Mouse (Mus musculus): ENCODE data around the gene Zfp536. TPM values are rescaled to one million over a fixed set of nuclear protein-coding genes. Genes with fewer than 3 reads are reported as not detected.

Gene Zfp536
- polyA plus RNA-seq, 1 experiment = 0.49 TPM

DNA sequence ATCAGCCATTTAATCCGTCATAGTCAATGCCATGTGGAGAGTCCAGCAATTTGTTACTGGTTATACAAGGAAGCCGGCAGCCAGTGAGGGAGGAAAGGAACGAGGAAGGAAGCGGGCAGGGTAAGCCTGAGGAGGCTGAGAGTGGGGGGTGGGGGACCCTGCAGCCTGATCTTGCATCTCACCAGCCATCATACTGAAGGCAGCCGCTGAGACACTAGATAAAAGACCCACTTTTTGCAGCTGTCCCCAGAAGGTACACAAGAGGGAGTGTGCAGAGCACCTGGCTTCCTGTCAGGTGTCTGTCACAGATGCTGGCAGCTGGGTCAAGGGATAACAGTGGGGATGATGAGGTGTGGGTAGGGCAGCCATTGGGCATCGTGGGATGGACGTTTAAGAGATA lies 340.3 kb downstream of the Zfp536 start:
- no peaks in the 10 kb centered on the region for H3K36me3 ChIP-seq (ENCODE audit: control insufficient read depth, insufficient read depth, low read length)
- peak; percentile 81 for DNase-seq
- WGBS = 27% methylated on average over 7 of the region's 7 CpGs
- no peak overlapping the region for H3K4me3 ChIP-seq (ENCODE audit: control insufficient read depth, insufficient read depth, low read length)
- peak overlapping the region; percentile 87 for H3K27ac ChIP-seq (ENCODE audit: control insufficient read depth, insufficient read depth, low read length)
- no peaks in the 10 kb centered on the region for H3K27me3 ChIP-seq (ENCODE audit: control insufficient read depth, insufficient read depth, low read length)
- TF ChIP-seq POLR2A (IDR thresholded peaks at IDR 0.05; ENCODE audit: control insufficient read depth, extremely low read depth, insufficient read depth, low read length, poor library complexity) (no peak), CTCF (IDR thresholded peaks at IDR 0.05; ENCODE audit: borderline replicate concordance, control insufficient read depth, extremely low read depth, insufficient read depth, low read length, poor library complexity) (no peak)
- H3K4me1 ChIP-seq (replicated peaks; ENCODE audit: control insufficient read depth, insufficient read depth, low read length) = peaks cover 22% of the 10 kb centered on the region

DNA sequence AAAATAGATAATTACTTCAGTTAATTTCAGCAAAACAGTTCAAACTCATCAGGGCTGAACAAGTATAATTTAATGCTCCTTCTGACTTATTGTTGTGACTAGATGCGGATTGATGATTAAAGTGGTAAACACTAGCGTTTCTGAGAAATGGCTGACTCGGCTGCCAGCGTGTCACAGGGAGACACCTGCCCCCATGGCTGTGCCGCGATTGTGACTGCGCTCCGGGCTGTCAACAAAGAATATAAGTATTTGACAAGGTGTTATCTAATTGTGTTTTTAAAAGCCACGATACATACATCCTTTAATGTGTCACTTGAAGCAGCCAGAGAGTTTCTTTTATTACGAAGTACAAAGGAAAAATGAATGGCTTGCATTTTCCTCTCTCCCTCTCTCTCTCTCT lies 342.0 kb downstream of the Zfp536 start:
- Histone ChIP-seq H3K27ac (ENCODE audit: control insufficient read depth, insufficient read depth, low read length) (no peak overlapping the region), H3K36me3 (ENCODE audit: control insufficient read depth, insufficient read depth, low read length) (no peaks in the 10 kb centered on the region), H3K27me3 (ENCODE audit: control insufficient read depth, insufficient read depth, low read length) (no peaks in the 10 kb centered on the region), H3K4me3 (ENCODE audit: control insufficient read depth, insufficient read depth, low read length) (no peak overlapping the region), H3K4me1 (replicated peaks; ENCODE audit: control insufficient read depth, insufficient read depth, low read length) (peaks cover 16% of the 10 kb centered on the region)
- no peak for TF ChIP-seq CTCF (IDR thresholded peaks at IDR 0.05; ENCODE audit: borderline replicate concordance, control insufficient read depth, extremely low read depth, insufficient read depth, low read length, poor library complexity)
- TF ChIP-seq POLR2A (IDR thresholded peaks at IDR 0.05; ENCODE audit: control insufficient read depth, extremely low read depth, insufficient read depth, low read length, poor library complexity) = no peak
- WGBS = 77% methylated on average over 10 of the region's 10 CpGs
- DNase-seq = no peak

DNA sequence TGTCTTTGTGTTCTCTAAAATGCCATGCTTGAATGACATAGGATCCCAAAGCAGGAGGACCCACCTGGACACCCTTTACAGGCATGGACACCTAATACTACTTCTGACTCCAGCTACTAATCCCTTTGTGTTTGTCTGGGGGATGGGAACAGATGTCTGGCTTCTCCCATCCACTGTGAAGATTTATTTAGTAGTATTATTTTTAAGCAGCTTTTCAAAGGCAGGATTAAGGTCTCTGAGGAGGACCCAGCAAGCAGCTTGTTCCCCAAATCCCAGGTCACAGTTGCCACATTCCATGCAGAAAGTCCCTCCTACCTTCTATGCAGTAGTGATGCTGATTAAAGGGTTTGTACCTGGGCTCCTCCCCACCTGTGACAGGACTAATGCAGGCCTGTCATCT lies 347.4 kb downstream of the Zfp536 start:
- Histone ChIP-seq H3K4me3 (ENCODE audit: control insufficient read depth, insufficient read depth, low read length) (no peak overlapping the region), H3K27me3 (ENCODE audit: control insufficient read depth, insufficient read depth, low read length) (no peaks in the 10 kb centered on the region), H3K36me3 (ENCODE audit: control insufficient read depth, insufficient read depth, low read length) (no peaks in the 10 kb centered on the region), H3K27ac (ENCODE audit: control insufficient read depth, insufficient read depth, low read length) (no peak overlapping the region), H3K4me1 (replicated peaks; ENCODE audit: control insufficient read depth, insufficient read depth, low read length) (no peaks in the 10 kb centered on the region)
- TF ChIP-seq POLR2A (IDR thresholded peaks at IDR 0.05; ENCODE audit: control insufficient read depth, extremely low read depth, insufficient read depth, low read length, poor library complexity) = no peak
- TF ChIP-seq CTCF (IDR thresholded peaks at IDR 0.05; ENCODE audit: borderline replicate concordance, control insufficient read depth, extremely low read depth, insufficient read depth, low read length, poor library complexity) = no peak
- no peak for DNase-seq

DNA sequence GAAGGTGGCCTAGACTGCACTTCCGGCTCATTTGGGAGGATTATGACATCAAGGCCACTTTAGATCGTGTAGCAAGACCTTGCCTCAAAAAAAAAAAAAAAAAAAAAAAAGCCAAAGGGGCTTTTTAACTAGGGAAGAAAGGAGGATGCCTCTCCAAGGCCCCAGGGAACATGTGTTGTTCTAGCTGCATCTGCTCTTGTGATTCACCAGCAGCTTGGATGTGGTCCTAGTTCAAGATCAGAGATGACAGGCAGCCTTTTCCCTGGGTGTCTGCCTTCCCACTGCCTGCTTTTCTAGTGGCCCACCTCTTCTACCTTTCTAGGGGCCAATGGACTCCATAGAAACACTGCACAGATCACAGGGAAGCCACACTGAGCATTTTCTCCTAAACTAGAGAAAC lies 350.5 kb downstream of the Zfp536 start:
- 65% methylated on average over 2 of the region's 2 CpGs for WGBS
- no peaks in the 10 kb centered on the region for H3K4me1 ChIP-seq (replicated peaks; ENCODE audit: control insufficient read depth, insufficient read depth, low read length)
- no peak for TF ChIP-seq CTCF (IDR thresholded peaks at IDR 0.05; ENCODE audit: borderline replicate concordance, control insufficient read depth, extremely low read depth, insufficient read depth, low read length, poor library complexity)
- no peak for TF ChIP-seq POLR2A (IDR thresholded peaks at IDR 0.05; ENCODE audit: control insufficient read depth, extremely low read depth, insufficient read depth, low read length, poor library complexity)
- H3K4me3 ChIP-seq (ENCODE audit: control insufficient read depth, insufficient read depth, low read length) = no peak overlapping the region
- H3K27me3 ChIP-seq (ENCODE audit: control insufficient read depth, insufficient read depth, low read length) = no peaks in the 10 kb centered on the region
- no peaks in the 10 kb centered on the region for H3K36me3 ChIP-seq (ENCODE audit: control insufficient read depth, insufficient read depth, low read length)
- DNase-seq = no peak
- no peak overlapping the region for H3K27ac ChIP-seq (ENCODE audit: control insufficient read depth, insufficient read depth, low read length)

Other genes starting within 250 kb of the Zfp536 start
- 10.3 and 11.4 TPM in 2 replicates for gene Uri1, start 249.9 kb upstream of the Zfp536 start, polyA plus RNA-seq (2012; rRNA removed)

All from thymus, adult 2 months (tissue).